Mouse (Mus musculus): ENCODE results near the gene Gtf2h4.

DNA sequence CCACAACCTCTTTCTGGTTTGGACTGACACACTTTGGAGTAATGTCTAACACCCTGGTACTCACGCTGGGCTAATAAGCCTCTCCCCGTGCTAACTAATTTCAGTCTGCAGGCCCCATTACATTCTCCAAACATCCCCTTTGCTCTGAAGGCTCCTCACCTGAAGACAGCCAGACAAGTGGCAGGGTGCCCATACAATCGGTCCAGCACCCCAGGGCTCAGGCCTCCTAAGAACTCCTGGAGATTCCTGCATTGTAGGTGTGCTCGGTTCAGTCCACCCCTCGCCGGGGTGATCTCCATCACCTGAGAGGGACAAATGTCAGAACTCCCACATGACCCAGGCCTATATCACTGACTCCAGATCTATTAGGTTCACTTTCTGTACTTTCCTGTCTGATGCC, 1.0 kb downstream of the Gtf2h4 start:
- TF ChIP-seq CTCF (IDR thresholded peaks at IDR 0.05; ENCODE audit: borderline replicate concordance, insufficient read depth, low read length) (no peak), POLR2A (IDR thresholded peaks at IDR 0.05; ENCODE audit: low read depth, low read length) (no peak; the same call in 1 of the 2 replicates)
